Mouse (Mus musculus) bone marrow, adult 2 months (tissue): ENCODE data around the gene Cdkl1. TPM values are rescaled to one million over a fixed set of nuclear protein-coding genes. Genes with fewer than 3 reads are reported as not detected.
A peak's percentile ranks its signal among the peaks of the same experiment; 100 is the strongest.

ENCODE experiments used
- H3K27ac ChIP-seq: fragments of 200-500 bp; 2 replicates; pipeline ENCODE4 v1.5.1; 2012; ENCODE audit warnings: low read depth, mild to moderate bottlenecking, control low read depth, inconsistent platforms, low read length; ENCODE audit not compliant: control insufficient read depth, poor library complexity, insufficient read depth
- H3K4me1 ChIP-seq: fragments of 200-500 bp; 2 replicates; pipeline ENCODE4 v1.6.1; 2011; ENCODE audit warnings: low read length; ENCODE audit not compliant: control insufficient read depth, insufficient read depth
- H3K4me3 ChIP-seq: fragments of 200-500 bp; replicated peaks from 2 replicates; pipeline ENCODE3; 2011; ENCODE audit warnings: mild to moderate bottlenecking, low read depth, low read length, control low read depth; ENCODE audit not compliant: control insufficient read depth
- CTCF ChIP-seq: fragments of 200-500 bp; IDR thresholded peaks from 2 replicates; pipeline ENCODE4 v1.5.1; 2011; ENCODE audit warnings: low read length, control low read depth; ENCODE audit not compliant: control insufficient read depth, insufficient read depth
- POLR2A ChIP-seq: fragments of 200-500 bp; IDR thresholded peaks from 2 replicates; pipeline ENCODE4 v1.6.1; 2011; ENCODE audit warnings: low read depth, mild to moderate bottlenecking, control low read depth, low read length, borderline replicate concordance; ENCODE audit not compliant: control insufficient read depth
- WGBS: fragments of 180-500 bp; shearing (Covaris S2); methylation state at CpG from one replicate; pipeline ENCODE4 v1.1.7; 2018; 5-methylcytosine and 5-hydroxymethylcytosine counted together
- polyA plus RNA-seq: library from polyadenylated mRNA; stranded (reverse); fragments of >200 nt; gene quantifications from 2 replicates; pipeline ENCODE4 v1.2.4, GENCODE M21; 2011; ENCODE audit warnings: low replicate concordance; ENCODE audit not compliant: missing spikeins, insufficient read depth, insufficient read length

Cdkl1 gene
- polyA plus RNA-seq, 1 experiment = 3.9 TPM

GRCm38 (mm10) chr12:69800586-69800985 lies 9.5 kb upstream of the Cdkl1 start:
- 88% methylated on average over 4 of the region's 4 CpGs for WGBS
- TF ChIP-seq POLR2A (no peak), CTCF (no peak)
- no peaks in the 10 kb centered on the region; the same call in 1 of the 2 replicates for H3K4me1 ChIP-seq
- no peak overlapping the region for H3K4me3 ChIP-seq
- no peak overlapping the region for H3K27ac ChIP-seq

GRCm38 (mm10) chr12:69796311-69796710 lies 5.2 kb upstream of the Cdkl1 start:
- H3K4me1 ChIP-seq = no peaks in the 10 kb centered on the region
- TF ChIP-seq CTCF (no peak), POLR2A (no peak)
- no peak overlapping the region for H3K4me3 ChIP-seq
- no peak overlapping the region for H3K27ac ChIP-seq
- 98% methylated on average over 3 of the region's 3 CpGs for WGBS

DNA sequence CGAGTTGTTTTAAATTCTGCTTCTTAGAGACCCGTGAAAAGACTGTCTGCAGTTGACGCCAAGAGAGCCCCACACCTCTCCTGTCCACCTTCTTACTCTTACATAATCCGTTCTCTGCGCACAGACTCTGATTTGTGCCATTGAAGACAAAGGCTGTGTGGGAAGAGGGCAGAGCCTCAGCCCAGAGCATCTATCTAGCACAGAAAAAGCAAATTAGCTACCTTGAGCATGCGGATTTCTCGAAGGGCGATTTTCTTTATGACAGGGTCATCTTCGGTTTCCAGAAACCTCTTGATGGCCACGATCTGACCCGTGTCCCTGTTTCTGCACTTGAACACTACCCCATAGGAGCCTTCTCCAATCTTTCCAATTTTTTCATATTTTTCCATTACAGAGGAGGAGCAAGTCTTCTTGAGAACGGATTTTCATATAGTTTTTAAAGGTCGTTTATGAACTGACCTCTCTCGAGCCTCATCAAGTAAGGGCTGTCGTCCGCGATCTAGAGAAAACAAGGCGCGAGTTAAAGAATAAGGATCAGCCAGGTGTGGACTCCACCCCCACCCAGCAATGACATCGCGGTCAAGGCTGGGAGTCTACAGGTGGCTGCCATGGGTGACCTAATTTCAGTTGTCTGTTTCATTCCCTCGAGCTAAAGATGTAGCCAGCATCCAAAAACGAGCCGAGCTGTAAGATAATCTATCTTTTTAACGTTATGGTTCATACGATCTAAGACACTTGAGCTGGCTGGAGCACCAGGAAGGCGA lies 1.1 kb downstream of the Cdkl1 start:
- H3K27ac ChIP-seq = peak overlapping the region; percentile 64
- H3K4me3 ChIP-seq = peak overlapping the region; percentile 70
- 47% methylated on average over 27 of the region's 27 CpGs for WGBS
- no peak for TF ChIP-seq POLR2A
- TF ChIP-seq CTCF = no peak
- no peaks in the 10 kb centered on the region for H3K4me1 ChIP-seq

- H3K4me3 ChIP-seq = no peak overlapping the region
- TF ChIP-seq POLR2A = no peak
- TF ChIP-seq CTCF = no peak
- peaks cover 4% of the 10 kb centered on the region for H3K4me1 ChIP-seq
- no peak overlapping the region for H3K27ac ChIP-seq
- WGBS = 83% methylated on average over 5 of the region's 5 CpGs
Measured at GRCm38 (mm10) chr12:69788380-69788779, 2.7 kb downstream of the Cdkl1 start.

DNA sequence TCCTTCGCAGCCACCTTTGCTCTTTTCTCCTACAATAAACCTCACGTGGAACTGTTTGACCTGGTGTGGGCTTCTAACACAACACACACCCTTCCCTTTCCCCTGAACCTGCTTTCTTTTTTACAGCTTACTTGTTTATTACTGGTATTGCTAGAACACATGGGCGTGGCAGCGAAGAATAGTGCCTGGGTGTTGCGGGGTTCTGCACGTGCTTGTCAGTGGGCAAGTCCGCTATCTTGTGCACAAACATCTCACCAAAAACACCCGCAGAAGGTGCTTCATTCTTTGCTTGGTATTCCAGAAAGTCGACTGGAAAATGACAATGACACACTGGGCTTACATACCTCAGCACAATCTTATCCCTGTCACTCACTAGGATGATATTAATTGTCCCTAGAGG lies 5.6 kb downstream of the Cdkl1 start:
- TF ChIP-seq CTCF = no peak
- no peak for TF ChIP-seq POLR2A
- H3K4me3 ChIP-seq = no peak overlapping the region
- no peak overlapping the region for H3K27ac ChIP-seq
- 78% methylated on average over 9 of the region's 9 CpGs for WGBS
- peaks cover 7% of the 10 kb centered on the region for H3K4me1 ChIP-seq

GRCm38 (mm10) chr12:69783247-69784025 lies 7.6 kb downstream of the Cdkl1 start:
- H3K27ac ChIP-seq = peak overlapping the region; percentile 69
- peak overlapping the region; percentile 14 for H3K4me3 ChIP-seq
- TF ChIP-seq POLR2A (no peak), CTCF (no peak)
- H3K4me1 ChIP-seq = peaks cover 7% of the 10 kb centered on the region
- 71% methylated on average over 6 of the region's 6 CpGs for WGBS

- TF ChIP-seq POLR2A (no peak), CTCF (no peak)
- H3K27ac ChIP-seq = no peak overlapping the region
- H3K4me1 ChIP-seq = peaks cover 7% of the 10 kb centered on the region
- WGBS = 85% methylated on average over 10 of the region's 10 CpGs
- peak overlapping the region; percentile 9 for H3K4me3 ChIP-seq
Measured at GRCm38 (mm10) chr12:69781935-69782650, 9.0 kb downstream of the Cdkl1 start.

- H3K4me1 ChIP-seq = peaks cover 8% of the 10 kb centered on the region
- 93% methylated on average over 8 of the region's 8 CpGs for WGBS
Measured at GRCm38 (mm10) chr12:69781480-69781879, 9.6 kb downstream of the Cdkl1 start.

More at GRCm38 (mm10) chr12:69781480-69781879, 9.6 kb downstream of the Cdkl1 start:
- Histone ChIP-seq H3K27ac (no peak overlapping the region), H3K4me3 (no peak overlapping the region)
- no peak for TF ChIP-seq CTCF
- no peak for TF ChIP-seq POLR2A
